Mouse (Mus musculus): Measurements from ENCODE around the gene Itgax. TPM values are rescaled to one million over a fixed set of nuclear protein-coding genes. Genes with fewer than 3 reads are reported as not detected.

Itgax gene
- total and polyA plus RNA-seq, 3 experiments: 0.01 to 0.08 TPM; not detected in 1

- H3K36me3 ChIP-seq (ENCODE audit: control insufficient read depth in 1 of 2, insufficient read depth in 2 of 2, low read length in 2 of 2): no peaks in the 10 kb centered on the region
- no peaks in the 10 kb centered on the region for H3K79me2 ChIP-seq (ENCODE audit: control insufficient read depth, insufficient read depth, low read length, poor library complexity)
- no peak for TF ChIP-seq NRF1 (IDR thresholded peaks at IDR 0.05; ENCODE audit: insufficient read depth, low read depth, low read length, poor library complexity, severe bottlenecking)
- no peak for TF ChIP-seq MEF2A (IDR thresholded peaks at IDR 0.05; ENCODE audit: extremely low read depth, insufficient replicate concordance, low read depth, low read length, poor library complexity, severe bottlenecking)
- no peak for TF ChIP-seq EP300 (IDR thresholded peaks at IDR 0.05; ENCODE audit: low read depth in 1 of 2, low read length in 2 of 2)
- no peak for TF ChIP-seq POLR2AphosphoS5 (IDR thresholded peaks at IDR 0.05; ENCODE audit: borderline replicate concordance, low read depth, low read length)
- no peak for TF ChIP-seq MAZ (IDR thresholded peaks at IDR 0.05; ENCODE audit: low read depth, low read length)
- TF ChIP-seq MAFK (IDR thresholded peaks at IDR 0.05; ENCODE audit: borderline replicate concordance, low read depth, low read length): no peak
- no peak for TF ChIP-seq MXI1 (IDR thresholded peaks at IDR 0.05; ENCODE audit: low read depth, low read length)
- no peak for TF ChIP-seq POLR2AphosphoS2 (IDR thresholded peaks at IDR 0.05; ENCODE audit: low read length)
- TF ChIP-seq ZC3H11A (IDR thresholded peaks at IDR 0.05; ENCODE audit: low read depth, low read length): no peak
- no peaks in the 10 kb centered on the region for H3K9me3 ChIP-seq (replicated peaks; ENCODE audit: insufficient read depth, low read length)
- peaks cover 0 to 7% of the 10 kb centered on the region in 2 experiments; a peak in 3 of 4 replicates for H3K27me3 ChIP-seq (ENCODE audit: control insufficient read depth in 1 of 2, insufficient read depth in 2 of 2, low read length in 2 of 2)
- H3K4me3 ChIP-seq (ENCODE audit: control insufficient read depth in 1 of 2, insufficient read depth in 1 of 2, low read depth in 2 of 2, low read length in 2 of 2): no peak overlapping the region
- DNase-seq (ENCODE audit: low read depth, low spot score): no peak
- H3K9ac ChIP-seq (ENCODE audit: control insufficient read depth, low read depth, low read length, poor library complexity, severe bottlenecking): no peak overlapping the region
- H3K27ac ChIP-seq (ENCODE audit: control insufficient read depth, low read depth, low read length): no peak overlapping the region
- no peaks in the 10 kb centered on the region for H3K4me1 ChIP-seq (ENCODE audit: control insufficient read depth in 1 of 2, insufficient read depth in 2 of 2, low read length in 2 of 2)
Observed at GRCm38 (mm10) chr7:128181691-128182090, 52.3 kb downstream of the Itgax start.

Other genes with a start within 250 kb of the Itgax start
- 0.10 and 0.15 TPM in 2 replicates for gene Prss53, start 238.6 kb upstream of the Itgax start, total RNA-seq (2012; rRNA removed)
- gene Prss53, start 238.6 kb upstream of the Itgax start, polyA plus RNA-seq (2012; ENCODE audit: insufficient read depth in 1 of 2, insufficient read length in 2 of 2, low read depth in 1 of 2, low replicate concordance in 2 of 2, missing spikeins in 1 of 2): under 1 TPM in 1 of 2 experiments, not detected in 1; 0.77 TPM
- not detected in 2 replicates for gene Gm21974, start 234.1 kb upstream of the Itgax start, total RNA-seq (2012; rRNA removed)
- gene Gm21974, start 234.1 kb upstream of the Itgax start, polyA plus RNA-seq (2012; ENCODE audit: insufficient read depth in 1 of 2, insufficient read length in 2 of 2, low read depth in 1 of 2, low replicate concordance in 2 of 2, missing spikeins in 1 of 2): not detected
- 28.7 and 36.2 TPM in 2 replicates for gene Vkorc1, start 233.9 kb upstream of the Itgax start, total RNA-seq (2012; rRNA removed)
- gene Vkorc1, start 233.9 kb upstream of the Itgax start, polyA plus RNA-seq (2012; ENCODE audit: insufficient read depth in 1 of 2, insufficient read length in 2 of 2, low read depth in 1 of 2, low replicate concordance in 2 of 2, missing spikeins in 1 of 2): 10 to 100 TPM in 1 of 2 experiments, not detected in 1; 66.4 TPM
- 32.6 and 35.0 TPM in 2 replicates for gene Bckdk, start 225.5 kb upstream of the Itgax start, total RNA-seq (2012; rRNA removed)
- gene Bckdk, start 225.5 kb upstream of the Itgax start, polyA plus RNA-seq (2012; ENCODE audit: insufficient read depth in 1 of 2, insufficient read length in 2 of 2, low read depth in 1 of 2, low replicate concordance in 2 of 2, missing spikeins in 1 of 2): 100 to 1,000 TPM in 1 of 2 experiments, not detected in 1; 126 TPM
- gene Kat8, start 217.0 kb upstream of the Itgax start, total RNA-seq (2012; rRNA removed): 40.3 and 45.8 TPM in 2 replicates
- gene Kat8, start 217.0 kb upstream of the Itgax start, polyA plus RNA-seq (2012; ENCODE audit: insufficient read depth in 1 of 2, insufficient read length in 2 of 2, low read depth in 1 of 2, low replicate concordance in 2 of 2, missing spikeins in 1 of 2): 10 to 100 TPM in 1 of 2 experiments, not detected in 1; 39.5 TPM
- 0.12 TPM in 1 of 2 replicates, not detected in the other for gene Prss8, start 199.4 kb upstream of the Itgax start, total RNA-seq (2012; rRNA removed)
- gene Prss8, start 199.4 kb upstream of the Itgax start, polyA plus RNA-seq (2012; ENCODE audit: insufficient read depth in 1 of 2, insufficient read length in 2 of 2, low read depth in 1 of 2, low replicate concordance in 2 of 2, missing spikeins in 1 of 2): under 1 TPM in 1 of 2 experiments, not detected in 1; 0.21 TPM
- gene Prss36, start 182.8 kb upstream of the Itgax start, total RNA-seq (2012; rRNA removed): 1.7 and 1.9 TPM in 2 replicates
- gene Prss36, start 182.8 kb upstream of the Itgax start, polyA plus RNA-seq (2012; ENCODE audit: insufficient read depth in 1 of 2, insufficient read length in 2 of 2, low read depth in 1 of 2, low replicate concordance in 2 of 2, missing spikeins in 1 of 2): 1 to 10 TPM in 1 of 2 experiments, not detected in 1; 5.1 TPM
- gene Fus, start 162.1 kb upstream of the Itgax start, total RNA-seq (2012; rRNA removed): 49.7 and 60.5 TPM in 2 replicates
- gene Fus, start 162.1 kb upstream of the Itgax start, polyA plus RNA-seq (2012; ENCODE audit: insufficient read depth in 1 of 2, insufficient read length in 2 of 2, low read depth in 1 of 2, low replicate concordance in 2 of 2, missing spikeins in 1 of 2): 100 to 1,000 TPM; 346 to 848 TPM
- gene Pycard, start 135.7 kb upstream of the Itgax start, total RNA-seq (2012; rRNA removed): 0.10 and 0.12 TPM in 2 replicates
- gene Pycard, start 135.7 kb upstream of the Itgax start, polyA plus RNA-seq (2012; ENCODE audit: insufficient read depth in 1 of 2, insufficient read length in 2 of 2, low read depth in 1 of 2, low replicate concordance in 2 of 2, missing spikeins in 1 of 2): under 1 TPM in 1 of 2 experiments, not detected in 1; 0.24 TPM
- gene Trim72, start 125.6 kb upstream of the Itgax start, total RNA-seq (2012; rRNA removed): 0.13 and 0.19 TPM in 2 replicates
- under 1 TPM in 1 of 2 experiments, not detected in 1; 0.14 TPM for gene Trim72, start 125.6 kb upstream of the Itgax start, polyA plus RNA-seq (2012; ENCODE audit: insufficient read depth in 1 of 2, insufficient read length in 2 of 2, low read depth in 1 of 2, low replicate concordance in 2 of 2, missing spikeins in 1 of 2)
- gene Itgam, start 66.9 kb upstream of the Itgax start, total RNA-seq (2012; rRNA removed): not detected in 2 replicates
- gene Itgam, start 66.9 kb upstream of the Itgax start, polyA plus RNA-seq (2012; ENCODE audit: insufficient read depth in 1 of 2, insufficient read length in 2 of 2, low read depth in 1 of 2, low replicate concordance in 2 of 2, missing spikeins in 1 of 2): not detected
- not detected in 2 replicates for gene Gm49368, start 66.9 kb upstream of the Itgax start, total RNA-seq (2012; rRNA removed)
- not detected for gene Gm49368, start 66.9 kb upstream of the Itgax start, polyA plus RNA-seq (2012; ENCODE audit: insufficient read depth in 1 of 2, insufficient read length in 2 of 2, low read depth in 1 of 2, low replicate concordance in 2 of 2, missing spikeins in 1 of 2)
- gene Itgad, start 24.8 kb downstream of the Itgax start, total RNA-seq (2012; rRNA removed): not detected in 2 replicates
- gene Itgad, start 24.8 kb downstream of the Itgax start, polyA plus RNA-seq (2012; ENCODE audit: insufficient read depth in 1 of 2, insufficient read length in 2 of 2, low read depth in 1 of 2, low replicate concordance in 2 of 2, missing spikeins in 1 of 2): not detected
- 2.9 and 3.1 TPM in 2 replicates for gene Cox6a2, start 76.8 kb downstream of the Itgax start, total RNA-seq (2012; rRNA removed)
- gene Cox6a2, start 76.8 kb downstream of the Itgax start, polyA plus RNA-seq (2012; ENCODE audit: insufficient read depth in 1 of 2, insufficient read length in 2 of 2, low read depth in 1 of 2, low replicate concordance in 2 of 2, missing spikeins in 1 of 2): 10 to 100 TPM in 1 of 2 experiments, not detected in 1; 18.2 TPM
- gene Armc5, start 107.8 kb downstream of the Itgax start, total RNA-seq (2012; rRNA removed): 13.3 and 14.6 TPM in 2 replicates
- gene Armc5, start 107.8 kb downstream of the Itgax start, polyA plus RNA-seq (2012; ENCODE audit: insufficient read depth in 1 of 2, insufficient read length in 2 of 2, low read depth in 1 of 2, low replicate concordance in 2 of 2, missing spikeins in 1 of 2): 10 to 100 TPM in 1 of 2 experiments, not detected in 1; 23.7 TPM
- 1.2 and 1.5 TPM in 2 replicates for gene 9130023H24Rik, start 108.5 kb downstream of the Itgax start, total RNA-seq (2012; rRNA removed)
- under 1 TPM in 1 of 2 experiments, not detected in 1; 0.96 TPM for gene 9130023H24Rik, start 108.5 kb downstream of the Itgax start, polyA plus RNA-seq (2012; ENCODE audit: insufficient read depth in 1 of 2, insufficient read length in 2 of 2, low read depth in 1 of 2, low replicate concordance in 2 of 2, missing spikeins in 1 of 2)
- 0.10 TPM in 1 of 2 replicates, not detected in the other for gene Tgfb1i1, start 117.3 kb downstream of the Itgax start, total RNA-seq (2012; rRNA removed)
- under 1 TPM in 1 of 2 experiments, not detected in 1; 0.21 TPM for gene Tgfb1i1, start 117.3 kb downstream of the Itgax start, polyA plus RNA-seq (2012; ENCODE audit: insufficient read depth in 1 of 2, insufficient read length in 2 of 2, low read depth in 1 of 2, low replicate concordance in 2 of 2, missing spikeins in 1 of 2)
- 0.29 and 0.58 TPM in 2 replicates for gene Slc5a2, start 136.1 kb downstream of the Itgax start, total RNA-seq (2012; rRNA removed)
- gene Slc5a2, start 136.1 kb downstream of the Itgax start, polyA plus RNA-seq (2012; ENCODE audit: insufficient read depth in 1 of 2, insufficient read length in 2 of 2, low read depth in 1 of 2, low replicate concordance in 2 of 2, missing spikeins in 1 of 2): under 1 TPM in 1 of 2 experiments, not detected in 1; 0.25 TPM
- 16.2 and 19.8 TPM in 2 replicates for gene BC017158, start 168.6 kb downstream of the Itgax start, total RNA-seq (2012; rRNA removed)
- 10 to 100 TPM in 1 of 2 experiments, not detected in 1; 41.6 TPM for gene BC017158, start 168.6 kb downstream of the Itgax start, polyA plus RNA-seq (2012; ENCODE audit: insufficient read depth in 1 of 2, insufficient read length in 2 of 2, low read depth in 1 of 2, low replicate concordance in 2 of 2, missing spikeins in 1 of 2)